Mouse (Mus musculus): ENCODE results near the gene Taf12. TPM values are rescaled to one million over a fixed set of nuclear protein-coding genes. Genes with fewer than 3 reads are reported as not detected.
A peak's percentile ranks its signal among the peaks of the same experiment; 100 is the strongest.
"Not testable (repeated sequence)": the region's sequence is repeated elsewhere in the genome, so short reads cannot be mapped to it uniquely, and the experiment has no call there.

The Taf12 gene
- total and polyA plus RNA-seq, 3 experiments: 62.6 to 76.4 TPM; not detected in 1

GRCm38 (mm10) chr4:132273166-132273565 is 1.0 kb upstream of the Taf12 start:
- peak; percentile 82 for DNase-seq (ENCODE audit: low read depth, low spot score)
- Histone ChIP-seq H3K27me3 (ENCODE audit: control insufficient read depth in 1 of 2, insufficient read depth in 2 of 2, low read length in 2 of 2) (no peaks in the 10 kb centered on the region), H3K79me2 (ENCODE audit: control insufficient read depth, insufficient read depth, low read length, poor library complexity) (peaks cover 20% of the 10 kb centered on the region), H3K27ac (ENCODE audit: control insufficient read depth, low read depth, low read length) (peak overlapping the region; percentile 89), H3K4me3 (ENCODE audit: control insufficient read depth in 1 of 2, insufficient read depth in 1 of 2, low read depth in 2 of 2, low read length in 2 of 2) (peak overlapping the region; percentile 63 to 74), H3K4me1 (ENCODE audit: control insufficient read depth in 1 of 2, insufficient read depth in 2 of 2, low read length in 2 of 2) (peaks cover 3 to 19% of the 10 kb centered on the region in 2 experiments), H3K36me3 (ENCODE audit: control insufficient read depth in 1 of 2, insufficient read depth in 2 of 2, low read length in 2 of 2) (peaks cover 2 to 30% of the 10 kb centered on the region in 2 experiments; a peak in 2 of 4 replicates), H3K9me3 (replicated peaks; ENCODE audit: insufficient read depth, low read length) (no peaks in the 10 kb centered on the region), H3K9ac (ENCODE audit: control insufficient read depth, low read depth, low read length, poor library complexity, severe bottlenecking) (peak overlapping the region; percentile 83)
- no peak for TF ChIP-seq ELF1 (IDR thresholded peaks at IDR 0.05; ENCODE audit: low read depth, low read length)
- TF ChIP-seq TBP (IDR thresholded peaks at IDR 0.05; ENCODE audit: low read depth, low read length): no peak
- no peak for TF ChIP-seq BHLHE40 (IDR thresholded peaks at IDR 0.05; ENCODE audit: borderline replicate concordance, low read depth, low read length)

GRCm38 (mm10) chr4:132275949-132276348 is 1.8 kb downstream of the Taf12 start:
- peak; percentile 68 for DNase-seq (ENCODE audit: low read depth, low spot score)
- Histone ChIP-seq H3K4me1 (ENCODE audit: control insufficient read depth in 1 of 2, insufficient read depth in 2 of 2, low read length in 2 of 2) (peaks cover 3 to 18% of the 10 kb centered on the region in 2 experiments), H3K9me3 (replicated peaks; ENCODE audit: insufficient read depth, low read length) (no peaks in the 10 kb centered on the region), H3K36me3 (ENCODE audit: control insufficient read depth in 1 of 2, insufficient read depth in 2 of 2, low read length in 2 of 2) (peaks cover 4 to 25% of the 10 kb centered on the region in 2 experiments; a peak in 3 of 4 replicates), H3K79me2 (ENCODE audit: control insufficient read depth, insufficient read depth, low read length, poor library complexity) (peaks cover 20% of the 10 kb centered on the region), H3K27ac (ENCODE audit: control insufficient read depth, low read depth, low read length) (peak overlapping the region; percentile 33), H3K4me3 (ENCODE audit: control insufficient read depth in 1 of 2, insufficient read depth in 1 of 2, low read depth in 2 of 2, low read length in 2 of 2) (peak overlapping the region; percentile 41 to 87), H3K27me3 (ENCODE audit: control insufficient read depth in 1 of 2, insufficient read depth in 2 of 2, low read length in 2 of 2) (no peaks in the 10 kb centered on the region), H3K9ac (ENCODE audit: control insufficient read depth, low read depth, low read length, poor library complexity, severe bottlenecking) (peak overlapping the region; percentile 56)
- TF ChIP-seq TAL1 (IDR thresholded peaks at IDR 0.05; ENCODE audit: low read length) (peak; percentile 62), GATA1 (IDR thresholded peaks at IDR 0.05; ENCODE audit: low read depth, low read length) (peak; percentile 63), MXI1 (IDR thresholded peaks at IDR 0.05; ENCODE audit: low read depth, low read length) (no peak), MYC (IDR thresholded peaks at IDR 0.05; ENCODE audit: low read depth, low read length) (no peak), CHD2 (IDR thresholded peaks at IDR 0.05; ENCODE audit: low read length) (no peak), CTCF (IDR thresholded peaks at IDR 0.05 in 2 of 3, conservative IDR thresholded peaks at IDR 0.05 in 1 of 3; ENCODE audit: control insufficient read depth in 1 of 3, insufficient read depth in 1 of 3, low read depth in 2 of 3, low read length in 3 of 3, poor library complexity in 1 of 3, severe bottlenecking in 1 of 3) (no peak), TBP (IDR thresholded peaks at IDR 0.05; ENCODE audit: low read depth, low read length) (peak; percentile 42; the same call in 1 of the 2 replicates), RAD21 (IDR thresholded peaks at IDR 0.05; ENCODE audit: low read depth, low read length) (no peak), MEF2A (IDR thresholded peaks at IDR 0.05; ENCODE audit: extremely low read depth, insufficient replicate concordance, low read depth, low read length, poor library complexity, severe bottlenecking) (no peak)

GRCm38 (mm10) chr4:132288840-132289239 is 14.7 kb downstream of the Taf12 start:
- not testable (repeated sequence) for H3K27ac ChIP-seq (ENCODE audit: control insufficient read depth, low read depth, low read length); H3K4me1 ChIP-seq (ENCODE audit: control insufficient read depth in 1 of 2, insufficient read depth in 2 of 2, low read length in 2 of 2); H3K79me2 ChIP-seq (ENCODE audit: control insufficient read depth, insufficient read depth, low read length, poor library complexity); H3K27me3 ChIP-seq (ENCODE audit: control insufficient read depth in 1 of 2, insufficient read depth in 2 of 2, low read length in 2 of 2); DNase-seq (ENCODE audit: low read depth, low spot score); H3K4me3 ChIP-seq (ENCODE audit: control insufficient read depth in 1 of 2, insufficient read depth in 1 of 2, low read depth in 2 of 2, low read length in 2 of 2); H3K9me3 ChIP-seq (replicated peaks; ENCODE audit: insufficient read depth, low read length); H3K9ac ChIP-seq (ENCODE audit: control insufficient read depth, low read depth, low read length, poor library complexity, severe bottlenecking)
- H3K36me3 ChIP-seq (ENCODE audit: control insufficient read depth in 1 of 2, insufficient read depth in 2 of 2, low read length in 2 of 2): peaks cover 0 to 16% of the 10 kb centered on the region in 2 experiments; a peak in 2 of 4 replicates

Data from MEL (cell line).